Mouse (Mus musculus): ENCODE measurements at regions not wholly inside any gene's neighbourhood (a gene's known extent, or its start where the extent isn't known, plus 50 kb on each side); places are given as distances from the start of the nearest gene placed in this dataset.
A peak's percentile ranks its signal among the peaks of the same experiment; 100 is the strongest.

- Histone ChIP-seq H3K27me3 (ENCODE audit: control insufficient read depth, insufficient read depth, low read length) (no peaks in the 10 kb centered on the region), H3K36me3 (ENCODE audit: control insufficient read depth, insufficient read depth, low read length) (no peaks in the 10 kb centered on the region), H3K9me3 (replicated peaks; ENCODE audit: control insufficient read depth, low read length) (no peaks in the 10 kb centered on the region), H3K4me1 (ENCODE audit: control insufficient read depth, insufficient read depth, low read length) (no peaks in the 10 kb centered on the region), H3K9ac (ENCODE audit: low read depth, low read length) (no peak overlapping the region), H3K4me3 (ENCODE audit: low read depth, low read length) (no peak overlapping the region), H3K4me2 (peak overlapping the region; percentile 40), H3K27ac (ENCODE audit: low read depth, low read length) (no peak overlapping the region)
- WGBS (ENCODE audit: insufficient replicate concordance), result 44% methylated on average over 8 of the region's 8 CpGs
- no peak for ATAC-seq (replicated peaks; ENCODE audit: insufficient number of reproducible peaks, low FRiP score, low TSS enrichment)
Measured at GRCm38 (mm10) chr8:79828763-79829542, 117.3 kb downstream of the Anapc10 start.

DNA sequence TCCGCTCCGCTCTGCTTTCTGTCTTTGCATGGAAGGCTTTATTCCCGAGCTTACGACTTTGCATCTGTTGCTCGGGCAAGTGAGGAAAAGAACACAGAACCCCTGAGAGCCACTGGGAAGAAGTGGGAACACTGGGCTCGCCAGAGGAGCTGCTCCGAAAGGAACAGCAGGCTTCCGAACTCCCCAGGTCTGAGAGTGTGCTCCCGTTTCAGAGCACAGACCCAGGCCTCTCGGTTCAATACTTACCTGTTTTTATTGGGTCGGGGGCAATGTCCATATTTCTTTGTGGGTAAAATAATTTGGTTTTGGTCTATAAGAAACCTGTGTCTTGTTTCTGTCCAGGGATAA, 117.9 kb downstream of the Anapc10 start:
- Histone ChIP-seq H3K27ac (ENCODE audit: low read depth, low read length) (no peak overlapping the region), H3K36me3 (ENCODE audit: control insufficient read depth, insufficient read depth, low read length) (no peaks in the 10 kb centered on the region), H3K4me3 (ENCODE audit: low read depth, low read length) (no peak overlapping the region), H3K27me3 (ENCODE audit: control insufficient read depth, insufficient read depth, low read length) (no peaks in the 10 kb centered on the region), H3K9me3 (replicated peaks; ENCODE audit: control insufficient read depth, low read length) (no peaks in the 10 kb centered on the region), H3K4me1 (ENCODE audit: control insufficient read depth, insufficient read depth, low read length) (no peaks in the 10 kb centered on the region), H3K9ac (ENCODE audit: low read depth, low read length) (0 out of 2 replicates have a peak overlapping the region, but pooled peaks have one; percentile 46), H3K4me2 (peak overlapping the region; percentile 40)
- no peak for ATAC-seq (replicated peaks; ENCODE audit: insufficient number of reproducible peaks, low FRiP score, low TSS enrichment)
- 49% methylated on average over 11 of the region's 11 CpGs for WGBS (ENCODE audit: insufficient replicate concordance)

DNA sequence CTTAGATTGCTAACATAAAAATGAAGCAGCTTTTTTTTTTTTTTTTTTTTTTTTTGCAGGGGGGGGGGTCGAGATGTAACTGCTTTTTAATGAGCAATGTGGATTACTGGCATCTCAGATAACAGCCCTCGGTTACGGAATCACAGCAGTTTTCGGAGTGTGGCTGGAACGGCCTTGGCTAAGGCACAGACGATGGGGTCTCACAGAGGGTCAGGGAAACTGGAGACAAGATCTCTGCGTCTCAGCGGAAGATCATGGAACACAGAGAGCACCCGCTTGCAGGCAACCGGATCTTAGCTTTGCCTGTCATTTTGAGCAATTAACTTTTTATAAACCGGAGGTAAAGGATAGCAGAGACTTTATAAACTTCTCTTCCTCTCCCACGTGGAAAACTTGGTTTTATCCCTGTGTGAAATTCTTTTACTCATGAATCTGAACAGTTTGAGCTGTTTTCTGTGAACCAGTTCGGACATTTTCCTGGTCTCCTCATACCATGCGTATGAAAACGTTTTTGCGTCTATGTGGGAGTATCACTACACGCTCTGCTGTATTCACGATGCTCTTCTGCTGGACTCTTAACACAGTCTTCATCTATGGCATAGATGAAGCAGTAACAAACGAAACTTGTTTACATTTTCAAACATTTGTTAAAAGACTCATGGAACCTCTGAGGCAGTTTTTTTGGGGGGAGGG, 118.5 kb downstream of the Anapc10 start:
- H3K4me2 ChIP-seq, result no peak overlapping the region
- ATAC-seq (replicated peaks; ENCODE audit: insufficient number of reproducible peaks, low FRiP score, low TSS enrichment), result no peak
- no peak overlapping the region for H3K9ac ChIP-seq (ENCODE audit: low read depth, low read length)
- no peak overlapping the region for H3K27ac ChIP-seq (ENCODE audit: low read depth, low read length)
- 73% methylated on average over 19 of the region's 19 CpGs for WGBS (ENCODE audit: insufficient replicate concordance)
- no peaks in the 10 kb centered on the region for H3K4me1 ChIP-seq (ENCODE audit: control insufficient read depth, insufficient read depth, low read length)
- H3K9me3 ChIP-seq (replicated peaks; ENCODE audit: control insufficient read depth, low read length), result no peaks in the 10 kb centered on the region
- H3K4me3 ChIP-seq (ENCODE audit: low read depth, low read length), result no peak overlapping the region
- H3K36me3 ChIP-seq (ENCODE audit: control insufficient read depth, insufficient read depth, low read length), result no peaks in the 10 kb centered on the region
- no peaks in the 10 kb centered on the region for H3K27me3 ChIP-seq (ENCODE audit: control insufficient read depth, insufficient read depth, low read length)

GRCm38 (mm10) chr8:79838961-79839360, 127.3 kb downstream of the Anapc10 start:
- Histone ChIP-seq H3K4me2 (no peak overlapping the region), H3K9me3 (replicated peaks; ENCODE audit: control insufficient read depth, low read length) (no peaks in the 10 kb centered on the region), H3K4me1 (ENCODE audit: control insufficient read depth, insufficient read depth, low read length) (no peaks in the 10 kb centered on the region), H3K27me3 (ENCODE audit: control insufficient read depth, insufficient read depth, low read length) (no peaks in the 10 kb centered on the region), H3K27ac (ENCODE audit: low read depth, low read length) (no peak overlapping the region), H3K36me3 (ENCODE audit: control insufficient read depth, insufficient read depth, low read length) (no peaks in the 10 kb centered on the region), H3K4me3 (ENCODE audit: low read depth, low read length) (no peak overlapping the region), H3K9ac (ENCODE audit: low read depth, low read length) (no peak overlapping the region)
- no peak for ATAC-seq (replicated peaks; ENCODE audit: insufficient number of reproducible peaks, low FRiP score, low TSS enrichment)
- WGBS (ENCODE audit: insufficient replicate concordance), result 97% methylated on average over 1 of the region's 1 CpGs

- Histone ChIP-seq H3K27me3 (ENCODE audit: control insufficient read depth, insufficient read depth, low read length) (no peaks in the 10 kb centered on the region), H3K36me3 (ENCODE audit: control insufficient read depth, insufficient read depth, low read length) (no peaks in the 10 kb centered on the region), H3K27ac (ENCODE audit: low read depth, low read length) (no peak overlapping the region), H3K4me1 (ENCODE audit: control insufficient read depth, insufficient read depth, low read length) (no peaks in the 10 kb centered on the region), H3K9me3 (replicated peaks; ENCODE audit: control insufficient read depth, low read length) (no peaks in the 10 kb centered on the region), H3K4me2 (no peak overlapping the region), H3K9ac (ENCODE audit: low read depth, low read length) (no peak overlapping the region), H3K4me3 (ENCODE audit: low read depth, low read length) (no peak overlapping the region)
- 79% methylated on average over 7 of the region's 7 CpGs for WGBS (ENCODE audit: insufficient replicate concordance)
- no peak for ATAC-seq (replicated peaks; ENCODE audit: insufficient number of reproducible peaks, low FRiP score, low TSS enrichment)
Measured at GRCm38 (mm10) chr8:79849982-79850514, 138.4 kb downstream of the Anapc10 start.

DNA sequence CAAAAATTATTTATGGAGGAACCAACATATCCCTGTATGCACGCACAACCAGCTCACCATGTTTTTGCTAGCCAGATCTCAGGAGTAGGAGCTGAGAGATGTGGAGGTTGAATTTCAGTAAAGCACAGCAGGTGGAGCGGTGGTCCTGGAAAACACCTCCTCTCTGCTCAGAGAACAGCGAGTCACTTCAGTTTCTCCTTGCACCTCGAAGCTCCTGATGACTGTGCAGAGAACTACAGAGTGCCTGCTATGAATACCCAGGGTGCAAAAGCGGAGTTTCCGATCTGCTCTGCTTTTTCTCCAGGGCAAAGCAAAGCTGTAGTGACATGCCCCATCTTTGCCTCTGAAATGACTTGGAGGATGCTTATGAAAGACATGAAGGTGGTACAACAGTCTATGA, 138.9 kb downstream of the Anapc10 start:
- no peak for ATAC-seq (replicated peaks; ENCODE audit: insufficient number of reproducible peaks, low FRiP score, low TSS enrichment)
- WGBS (ENCODE audit: insufficient replicate concordance), result 73% methylated on average over 6 of the region's 6 CpGs
- H3K36me3 ChIP-seq (ENCODE audit: control insufficient read depth, insufficient read depth, low read length), result no peaks in the 10 kb centered on the region
- no peak overlapping the region for H3K9ac ChIP-seq (ENCODE audit: low read depth, low read length)
- H3K27ac ChIP-seq (ENCODE audit: low read depth, low read length), result no peak overlapping the region
- no peak overlapping the region for H3K4me2 ChIP-seq
- H3K4me3 ChIP-seq (ENCODE audit: low read depth, low read length), result no peak overlapping the region
- H3K4me1 ChIP-seq (ENCODE audit: control insufficient read depth, insufficient read depth, low read length), result no peaks in the 10 kb centered on the region
- H3K9me3 ChIP-seq (replicated peaks; ENCODE audit: control insufficient read depth, low read length), result no peaks in the 10 kb centered on the region
- H3K27me3 ChIP-seq (ENCODE audit: control insufficient read depth, insufficient read depth, low read length), result no peaks in the 10 kb centered on the region

- Histone ChIP-seq H3K36me3 (ENCODE audit: control insufficient read depth, insufficient read depth, low read length) (no peaks in the 10 kb centered on the region), H3K4me1 (ENCODE audit: control insufficient read depth, insufficient read depth, low read length) (no peaks in the 10 kb centered on the region), H3K9me3 (replicated peaks; ENCODE audit: control insufficient read depth, low read length) (no peaks in the 10 kb centered on the region), H3K4me3 (ENCODE audit: low read depth, low read length) (no peak overlapping the region), H3K27me3 (ENCODE audit: control insufficient read depth, insufficient read depth, low read length) (no peaks in the 10 kb centered on the region), H3K27ac (ENCODE audit: low read depth, low read length) (no peak overlapping the region), H3K9ac (ENCODE audit: low read depth, low read length) (no peak overlapping the region), H3K4me2 (no peak overlapping the region)
- 68% methylated on average over 7 of the region's 7 CpGs for WGBS (ENCODE audit: insufficient replicate concordance)
- ATAC-seq (replicated peaks; ENCODE audit: insufficient number of reproducible peaks, low FRiP score, low TSS enrichment), result no peak
Measured at GRCm38 (mm10) chr8:79872416-79873077, 160.9 kb downstream of the Anapc10 start.

- Histone ChIP-seq H3K4me2 (no peak overlapping the region), H3K36me3 (ENCODE audit: control insufficient read depth, insufficient read depth, low read length) (no peaks in the 10 kb centered on the region), H3K9ac (ENCODE audit: low read depth, low read length) (no peak overlapping the region), H3K4me3 (ENCODE audit: low read depth, low read length) (no peak overlapping the region), H3K27ac (ENCODE audit: low read depth, low read length) (no peak overlapping the region), H3K9me3 (replicated peaks; ENCODE audit: control insufficient read depth, low read length) (no peaks in the 10 kb centered on the region; the same call in 1 of the 2 replicates), H3K27me3 (ENCODE audit: control insufficient read depth, insufficient read depth, low read length) (no peaks in the 10 kb centered on the region), H3K4me1 (ENCODE audit: control insufficient read depth, insufficient read depth, low read length) (no peaks in the 10 kb centered on the region)
- WGBS (ENCODE audit: insufficient replicate concordance), result 82% methylated on average over 6 of the region's 6 CpGs
- ATAC-seq (replicated peaks; ENCODE audit: insufficient number of reproducible peaks, low FRiP score, low TSS enrichment), result no peak
Measured at GRCm38 (mm10) chr8:79907971-79908370, 149.8 kb downstream of the Hhip start.

Data from heart, embryonic 11.5 days (tissue).